Mouse (Mus musculus) forelimb bud, embryonic 11.5 days (tissue): ENCODE data around the gene Efna3.

Experiments
- DNase-seq: peaks from one replicate; pipeline ENCODE4 v3.0.0-alpha.2; 2012; ENCODE audit warnings: low read depth, low spot score

Gene Efna3

DNA sequence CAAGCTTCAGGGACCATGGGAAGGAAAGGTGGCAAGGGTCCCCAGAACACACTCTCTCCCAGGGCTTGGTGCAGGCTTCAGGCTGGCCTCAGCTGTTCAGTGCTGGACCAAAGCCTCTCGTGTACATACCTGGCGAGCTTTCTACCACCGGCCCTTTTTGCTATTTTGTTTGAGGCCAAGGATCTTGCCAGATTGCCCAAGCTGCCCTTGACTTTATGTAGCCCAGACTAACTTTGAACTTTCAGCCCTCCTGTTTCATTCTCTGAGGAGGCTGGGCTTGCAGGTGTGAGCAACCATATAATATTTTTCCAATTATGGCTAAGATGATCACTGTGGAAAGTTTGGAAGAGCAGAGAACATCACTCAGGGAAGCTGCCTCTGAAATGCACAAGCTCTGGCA, 38.5 kb downstream of the Efna3 start:
- DNase-seq = no peak

DNA sequence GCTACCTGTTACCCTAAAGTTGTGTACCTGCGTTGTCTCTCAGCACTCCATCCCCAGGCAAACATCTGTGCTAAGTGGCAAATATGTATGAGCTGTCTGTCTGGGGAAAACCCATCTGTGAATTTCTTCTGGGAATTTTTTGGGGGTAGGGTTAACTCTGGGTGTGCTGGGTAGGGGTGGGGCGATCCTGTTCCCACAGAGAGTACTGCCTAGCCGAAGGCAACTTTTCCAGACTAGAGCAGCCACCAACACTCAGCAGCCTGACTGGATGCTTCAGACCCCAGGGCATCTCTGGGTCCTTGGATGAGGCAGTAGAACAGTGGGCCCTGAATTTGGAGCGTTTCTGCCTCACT, 40.5 kb downstream of the Efna3 start:
- DNase-seq = no peak

DNA sequence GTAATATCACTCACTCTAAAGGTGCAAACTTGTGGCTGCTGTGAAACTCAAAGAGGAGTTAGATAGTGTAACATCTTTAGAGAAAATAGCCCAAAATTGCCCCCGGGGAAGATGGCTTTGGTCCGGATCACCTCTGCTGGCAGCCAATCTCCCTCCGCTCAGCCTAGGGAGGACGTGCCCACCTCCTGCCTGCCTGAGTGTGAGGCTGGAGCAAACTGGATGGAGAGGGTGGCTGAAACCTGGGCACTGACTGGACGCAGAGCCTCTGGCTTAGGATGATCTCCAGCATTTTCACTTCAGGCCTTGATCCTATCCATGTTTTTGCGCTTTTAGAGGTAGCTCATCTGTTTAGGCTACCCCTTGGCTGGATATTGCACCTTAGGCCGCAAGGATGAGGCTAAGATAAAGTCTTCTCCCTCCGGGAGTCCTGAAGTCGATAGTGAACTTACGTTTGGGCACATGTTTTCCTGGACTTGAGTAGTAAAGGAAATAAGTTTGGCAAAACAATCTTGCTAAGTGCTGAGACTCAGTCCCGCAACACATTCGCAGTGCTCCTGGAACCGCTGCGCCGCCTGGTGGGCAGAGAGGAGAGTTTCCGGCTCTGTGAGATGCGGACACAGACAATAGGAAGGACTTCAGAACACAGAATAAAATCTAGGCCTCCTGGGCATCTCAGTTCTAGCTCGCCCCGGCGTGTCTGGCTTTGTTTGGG, 41.0 kb downstream of the Efna3 start:
- peak; percentile 80 for DNase-seq

DNA sequence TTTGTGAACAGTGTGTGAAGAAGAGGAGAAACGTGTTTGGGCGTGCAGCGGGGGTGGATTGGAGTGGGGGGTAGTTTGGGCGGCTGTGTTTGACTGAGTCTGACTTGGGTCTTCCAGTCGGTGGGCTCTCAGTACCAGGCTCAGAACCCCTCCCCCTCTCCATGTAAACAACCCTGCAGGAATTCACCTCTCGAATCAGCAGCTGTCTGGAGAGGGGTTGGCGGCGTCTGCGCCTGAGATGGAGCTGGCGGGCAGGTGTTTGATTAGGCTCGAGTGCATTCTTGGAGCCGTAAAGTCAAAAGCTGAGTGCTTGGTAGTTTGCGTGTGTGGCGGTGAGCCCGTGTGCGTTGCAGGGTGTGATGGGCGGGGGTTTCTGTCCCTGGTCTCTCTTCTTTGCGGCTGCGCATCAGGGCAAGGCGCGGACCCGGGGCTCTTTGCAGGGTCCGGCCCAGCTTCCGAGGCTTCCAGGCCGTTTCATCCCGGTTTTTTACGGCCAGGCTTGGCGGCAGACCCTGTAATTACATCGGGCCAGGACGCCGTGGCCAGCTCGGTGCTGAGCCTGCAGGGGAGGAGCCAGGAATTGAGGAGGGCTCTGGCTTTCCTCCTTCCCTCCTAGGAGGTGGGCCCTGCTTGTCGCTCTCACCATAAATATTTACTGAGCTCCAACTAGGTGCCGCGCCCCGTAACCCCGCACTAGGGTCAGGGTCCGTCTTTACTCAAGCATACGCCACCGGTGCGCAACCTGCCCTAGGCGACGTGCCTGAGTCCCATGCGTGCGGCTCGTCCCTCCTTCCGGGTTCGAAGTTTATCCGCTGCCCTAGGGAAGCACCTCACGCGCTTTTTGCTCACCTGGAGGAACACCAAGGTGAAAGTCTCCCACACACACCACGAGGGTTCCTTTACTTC, 41.9 kb downstream of the Efna3 start, which contains the start of gene Efna1:
Gene Efna1 (minus strand): TSS at position 537 of the 906 bp plus-strand sequence.
- no peak for DNase-seq

DNA sequence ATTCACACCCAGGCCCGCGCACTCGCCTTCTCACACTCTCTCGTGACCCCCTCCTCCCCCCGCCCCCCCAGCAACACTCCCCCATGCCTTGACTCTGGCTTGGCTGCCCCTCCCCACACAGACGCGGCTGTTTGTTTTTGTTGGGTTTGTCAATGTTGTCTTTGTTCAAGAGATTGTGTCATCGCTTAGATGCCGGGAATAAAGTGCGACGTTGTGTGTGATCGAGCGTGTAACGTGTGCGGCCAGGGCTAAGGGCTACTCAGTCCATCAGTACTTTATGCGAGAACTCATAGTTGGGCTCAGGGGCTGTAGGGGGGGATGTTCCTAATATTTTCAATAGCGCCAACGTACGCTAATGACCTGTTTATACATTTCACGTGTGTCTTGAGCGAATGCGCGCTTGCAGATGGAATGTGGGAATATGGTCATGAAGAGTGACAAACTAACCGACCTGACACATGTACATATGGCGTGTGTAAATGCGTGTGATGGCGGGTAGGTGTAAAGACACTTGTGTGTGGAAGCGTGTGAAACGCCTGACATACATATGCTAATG, 42.6 kb downstream of the Efna3 start:
- no peak for DNase-seq

DNA sequence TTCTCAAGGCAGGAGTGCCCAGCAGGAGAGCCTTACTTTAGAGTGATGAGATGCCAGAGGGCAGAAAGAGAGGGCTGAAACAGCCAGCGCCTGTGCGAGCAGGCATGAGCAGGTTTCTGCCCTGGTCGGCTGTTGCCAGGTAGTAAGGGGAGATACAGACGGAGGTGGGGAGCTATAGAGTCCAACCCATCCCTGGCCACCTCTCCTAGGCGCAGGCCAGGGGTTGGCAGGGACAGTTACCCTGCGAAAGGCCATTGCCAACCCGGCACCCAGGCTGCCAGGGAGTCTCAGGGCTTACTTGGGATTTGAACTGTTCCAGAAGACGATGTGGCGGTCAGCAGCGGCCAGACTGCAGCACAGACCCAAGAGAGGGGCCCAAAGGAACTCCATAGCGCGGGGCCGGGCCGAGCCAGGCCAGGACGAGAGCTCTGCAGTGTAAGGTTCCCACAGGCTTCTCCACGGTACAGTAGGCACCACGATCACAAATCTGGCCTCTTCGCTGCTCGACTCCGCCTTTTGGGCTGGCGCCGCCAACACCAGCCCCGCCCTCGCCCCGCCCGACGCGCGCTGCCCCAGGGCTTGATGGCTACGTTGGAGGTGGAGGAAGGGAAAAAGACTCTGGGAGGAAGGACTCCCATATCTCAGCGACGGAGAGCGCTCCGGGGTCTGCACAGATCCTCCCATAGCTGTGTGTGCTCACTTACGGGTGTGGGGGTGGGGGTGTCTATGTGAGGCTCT, 43.4 kb downstream of the Efna3 start:
- DNase-seq = peak; percentile 76

DNA sequence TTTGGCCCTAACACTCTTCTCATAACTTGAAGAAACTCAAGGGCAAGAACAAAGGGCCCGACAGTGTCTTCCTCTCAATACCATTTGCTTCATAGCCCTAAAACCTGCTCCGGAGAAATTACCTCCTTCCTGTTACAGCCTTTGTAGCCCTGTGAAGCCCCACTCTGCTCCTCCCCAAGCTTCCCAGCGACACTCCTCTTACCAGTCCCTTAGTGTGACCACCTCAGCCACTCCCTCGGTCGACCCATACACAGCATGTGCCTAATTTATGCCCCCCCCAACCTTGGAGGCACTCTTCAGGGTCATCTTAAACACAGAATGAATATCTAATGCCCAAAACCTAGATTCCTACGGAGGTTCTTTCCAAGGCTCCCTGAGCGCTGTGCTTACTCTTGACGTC, 44.1 kb downstream of the Efna3 start:
- DNase-seq = no peak

DNA sequence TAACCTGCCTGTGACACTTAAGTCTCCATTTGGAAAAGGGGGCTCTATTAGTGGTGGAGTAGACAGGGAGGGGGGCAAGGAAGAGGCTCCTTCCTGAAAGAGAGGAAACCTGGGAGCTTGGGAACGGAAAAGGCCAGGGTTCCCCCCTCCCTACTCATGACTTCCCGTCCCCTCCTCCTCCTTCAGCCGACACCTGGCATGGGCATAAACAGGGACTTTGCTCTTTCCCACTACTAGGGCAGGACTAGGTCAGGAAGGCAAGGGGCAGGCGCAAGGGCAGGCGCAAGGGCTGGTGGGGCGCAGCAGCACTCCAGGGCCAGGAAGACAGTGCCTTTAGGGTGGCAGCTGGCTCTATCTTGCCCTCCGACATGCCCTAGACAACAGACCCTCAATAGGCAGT, 44.7 kb downstream of the Efna3 start:
- no peak for DNase-seq

DNA sequence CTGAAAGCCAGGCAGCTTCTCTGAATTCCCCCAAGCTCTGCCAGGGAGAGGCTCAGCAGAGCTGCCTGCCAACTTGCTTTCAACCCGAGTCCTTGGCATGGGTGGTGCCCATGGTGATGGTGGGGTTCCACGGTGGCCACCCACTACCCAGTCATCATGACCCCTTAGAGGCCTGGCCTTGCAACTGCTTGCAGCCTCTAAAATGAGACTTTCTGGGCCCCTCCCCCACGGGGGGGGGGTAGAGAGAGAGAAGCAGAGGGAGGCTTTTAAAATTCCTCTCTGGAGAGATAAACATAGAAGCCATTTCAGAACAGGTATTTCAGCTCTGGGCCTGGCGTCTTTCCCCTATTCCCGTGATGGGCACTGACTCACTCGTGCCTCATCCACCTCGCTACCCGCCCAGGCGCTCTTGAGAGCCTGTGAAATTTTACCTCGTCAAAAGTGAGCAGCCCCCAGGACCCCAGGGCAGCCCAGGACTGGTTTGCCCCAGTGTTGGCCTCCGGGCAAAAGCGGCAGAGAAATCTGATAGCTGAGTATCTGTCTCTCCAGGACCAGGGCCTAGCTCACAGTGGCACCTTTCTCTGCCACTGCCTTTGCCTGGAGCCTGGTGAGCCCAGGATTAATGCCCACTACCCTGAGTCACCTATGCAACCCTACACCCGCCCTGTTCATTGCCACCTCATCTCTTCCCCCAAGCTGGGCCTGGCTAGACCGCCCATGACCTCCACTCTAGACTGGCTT, 45.3 kb downstream of the Efna3 start:
- DNase-seq = no peak

DNA sequence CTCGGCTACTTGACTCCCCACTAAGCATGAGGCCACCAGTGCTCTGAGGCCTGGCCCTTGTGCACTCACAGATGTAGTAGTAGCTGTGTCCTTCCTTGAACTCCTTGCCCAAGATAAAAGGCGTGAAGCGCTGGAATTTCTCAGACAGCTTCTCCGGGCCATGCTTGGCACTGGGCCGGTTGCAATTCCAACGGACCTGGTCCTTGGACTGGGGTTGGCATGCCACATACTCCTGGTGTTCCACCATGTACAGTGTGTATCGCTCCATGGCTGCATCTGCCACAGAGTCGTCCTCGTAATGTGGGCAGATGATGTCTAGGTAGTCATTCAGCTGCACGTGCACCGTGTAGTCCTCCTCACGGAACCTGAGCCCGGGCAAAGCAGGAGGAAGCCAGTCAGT, 46.7 kb downstream of the Efna3 start:
- no peak for DNase-seq

DNA sequence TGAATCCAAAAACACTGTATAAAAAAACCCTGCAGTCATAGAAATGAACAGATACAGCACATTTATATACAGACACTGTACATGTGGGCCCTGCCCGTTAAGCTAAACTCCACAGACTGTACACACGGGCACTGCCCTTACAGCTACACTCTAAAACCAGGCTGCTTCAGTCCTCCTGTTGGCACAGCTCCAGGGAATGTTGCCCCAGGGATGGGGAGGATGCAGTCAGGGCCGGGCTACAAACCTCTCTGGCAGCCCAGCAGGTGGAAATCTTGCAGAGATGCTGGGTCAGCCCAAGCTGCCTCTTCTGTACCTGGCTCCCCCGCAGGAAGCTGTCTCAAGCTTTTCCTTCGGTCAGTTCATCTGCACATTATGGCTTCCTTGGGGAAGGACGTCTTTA, 51.0 kb downstream of the Efna3 start:
- DNase-seq = no peak

DNA sequence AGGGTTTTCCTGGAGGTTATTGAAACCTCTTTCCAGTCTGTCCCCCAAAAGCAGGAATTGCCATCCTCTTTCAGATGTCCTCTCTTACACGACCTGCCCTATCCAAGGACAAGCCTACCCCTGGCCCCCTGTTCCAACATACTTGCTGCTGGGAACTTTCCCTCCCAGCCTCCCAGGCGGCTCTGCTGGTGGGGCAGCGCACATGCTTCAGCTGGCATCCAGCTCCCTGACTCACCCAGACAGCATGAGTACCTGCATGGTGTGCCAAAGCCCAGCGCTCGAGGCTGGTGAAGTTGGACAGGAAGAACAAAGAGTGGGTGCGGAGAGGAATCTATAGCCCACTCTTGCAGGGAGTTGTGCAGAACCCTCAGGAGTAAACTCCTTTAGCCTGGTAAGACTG, 51.9 kb downstream of the Efna3 start:
- DNase-seq = no peak

DNA sequence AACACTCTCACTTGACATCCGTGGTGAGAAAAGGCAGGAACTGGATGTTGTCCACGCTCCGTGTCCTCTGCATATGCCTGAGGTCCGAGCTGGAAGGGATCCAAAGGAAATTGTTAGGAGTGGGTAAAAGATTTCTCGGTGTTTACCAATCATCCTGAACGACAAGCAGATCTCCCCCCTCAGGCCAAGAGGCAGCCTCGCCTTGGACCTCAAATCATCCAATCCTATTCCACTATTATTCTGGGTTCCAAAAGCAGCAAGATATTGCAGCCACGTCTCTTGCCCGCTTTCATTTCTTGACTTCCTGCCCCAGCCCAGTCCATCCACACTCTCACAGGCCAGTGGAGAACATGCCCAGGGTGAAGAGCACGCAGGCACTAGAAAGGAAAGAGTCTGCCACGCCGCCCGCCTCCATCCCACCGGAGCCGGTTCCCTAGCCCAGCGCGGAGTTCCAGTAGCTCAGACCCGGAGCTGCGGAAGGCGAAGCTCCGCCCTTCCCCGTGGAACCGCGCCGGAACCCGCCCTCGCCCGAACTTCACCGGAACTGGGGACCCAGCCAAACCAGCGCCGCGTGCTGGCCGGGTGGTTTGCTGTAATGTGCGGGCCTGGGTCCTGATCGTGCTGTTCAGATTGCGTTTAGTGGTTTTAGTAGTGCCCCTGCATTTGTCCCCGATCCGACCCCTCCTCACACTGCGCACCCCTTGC, 52.6 kb downstream of the Efna3 start, which contains the start of gene Slc50a1:
Gene Slc50a1 (minus strand): TSS at position 520 of the 705 bp plus-strand sequence.
- no peak for DNase-seq

DNA sequence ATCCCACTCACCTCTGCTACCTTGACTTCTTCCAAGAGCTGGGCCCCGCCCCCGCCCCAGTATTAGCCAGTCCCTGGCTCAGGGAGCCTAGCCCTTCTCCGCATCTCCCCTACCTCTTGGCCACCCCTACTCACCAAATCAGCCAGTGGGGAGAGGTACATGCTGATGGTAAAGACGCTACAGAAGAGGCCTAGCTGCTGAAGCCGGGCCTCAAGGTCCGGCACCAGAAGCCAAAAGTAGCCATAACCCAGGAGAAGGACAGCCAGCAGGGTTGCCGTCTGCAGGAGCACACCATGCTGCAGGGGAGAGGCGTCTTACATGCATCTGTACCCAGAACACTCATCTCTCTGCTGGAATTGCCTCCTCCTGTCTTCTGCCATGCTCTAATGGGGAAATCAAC, 53.8 kb downstream of the Efna3 start:
- no peak for DNase-seq

DNA sequence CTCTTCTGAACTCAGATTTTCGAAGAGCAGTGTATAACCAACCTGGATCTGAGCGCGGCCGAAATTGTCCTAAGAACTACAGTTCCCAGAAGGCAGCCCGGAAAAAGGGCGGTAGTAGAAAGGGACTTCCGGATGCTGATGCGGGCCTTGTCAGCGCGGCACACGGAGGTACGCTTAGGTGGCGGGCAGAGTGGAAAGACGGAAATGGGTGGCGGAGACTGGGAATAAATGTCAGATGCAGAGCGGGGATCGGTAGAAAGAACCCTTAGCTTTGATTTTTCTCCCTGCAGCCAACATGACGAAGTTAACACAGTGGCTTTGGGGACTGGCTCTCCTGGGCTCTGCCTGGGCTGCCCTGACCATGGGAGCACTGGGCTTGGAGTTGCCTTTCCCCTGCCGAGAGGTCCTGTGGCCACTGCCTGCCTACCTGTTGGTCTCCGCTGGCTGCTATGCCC, 56.3 kb downstream of the Efna3 start:
- DNase-seq = peak; percentile 84
